Mouse (Mus musculus): ENCODE measurements around the gene Mrtfa. TPM values are rescaled to one million over a fixed set of nuclear protein-coding genes. Genes with fewer than 3 reads are reported as not detected.

Mrtfa gene
- polyA plus RNA-seq, 1 experiment from 2014 or later: 31.3 TPM

GRCm38 (mm10) chr15:81110315-81110714 lies 80.2 kb downstream of the Mrtfa start:
- no peak overlapping the region for H3K9ac ChIP-seq (replicated peaks; ENCODE audit: low read depth, low read length)
- ATAC-seq (ENCODE audit: low read depth): no peak
- H3K36me3 ChIP-seq (ENCODE audit: control insufficient read depth, insufficient read depth, low read length): no peaks in the 10 kb centered on the region
- no peak overlapping the region for H3K4me3 ChIP-seq (ENCODE audit: low read depth, low read length)
- H3K4me2 ChIP-seq (ENCODE audit: low read depth, low read length): no peak overlapping the region
- WGBS: 89% methylated on average over 3 of the region's 3 CpGs
- H3K27ac ChIP-seq (ENCODE audit: low read depth, low read length): no peak overlapping the region
- peaks cover 8% of the 10 kb centered on the region; the same call in 1 of the 2 replicates for H3K4me1 ChIP-seq (ENCODE audit: control insufficient read depth, insufficient read depth, low read length)
- H3K27me3 ChIP-seq (ENCODE audit: control insufficient read depth, insufficient read depth, low read length): no peaks in the 10 kb centered on the region
- no peaks in the 10 kb centered on the region for H3K9me3 ChIP-seq (ENCODE audit: control insufficient read depth, low read length)

- WGBS: 18% methylated on average over 10 of the region's 10 CpGs
- no peaks in the 10 kb centered on the region for H3K9me3 ChIP-seq (ENCODE audit: control insufficient read depth, low read length)
- H3K27me3 ChIP-seq (ENCODE audit: control insufficient read depth, insufficient read depth, low read length): no peaks in the 10 kb centered on the region
- no peak overlapping the region for H3K4me3 ChIP-seq (ENCODE audit: low read depth, low read length)
- H3K4me2 ChIP-seq (ENCODE audit: low read depth, low read length): no peak overlapping the region
- ATAC-seq (ENCODE audit: low read depth): no peak
- no peaks in the 10 kb centered on the region for H3K36me3 ChIP-seq (ENCODE audit: control insufficient read depth, insufficient read depth, low read length)
- peaks cover 17% of the 10 kb centered on the region for H3K4me1 ChIP-seq (ENCODE audit: control insufficient read depth, insufficient read depth, low read length)
- H3K27ac ChIP-seq (ENCODE audit: low read depth, low read length): no peak overlapping the region
- H3K9ac ChIP-seq (replicated peaks; ENCODE audit: low read depth, low read length): no peak overlapping the region; the same call in 1 of the 2 replicates
Observed at GRCm38 (mm10) chr15:81105962-81106361, 84.6 kb downstream of the Mrtfa start.

- Histone ChIP-seq H3K36me3 (ENCODE audit: control insufficient read depth, insufficient read depth, low read length) (no peaks in the 10 kb centered on the region), H3K4me1 (ENCODE audit: control insufficient read depth, insufficient read depth, low read length) (peaks cover 17% of the 10 kb centered on the region), H3K4me3 (ENCODE audit: low read depth, low read length) (no peak overlapping the region), H3K4me2 (ENCODE audit: low read depth, low read length) (peak overlapping the region; percentile 21; the same call in 1 of the 2 replicates), H3K27ac (ENCODE audit: low read depth, low read length) (no peak overlapping the region), H3K9me3 (ENCODE audit: control insufficient read depth, low read length) (no peaks in the 10 kb centered on the region), H3K27me3 (ENCODE audit: control insufficient read depth, insufficient read depth, low read length) (no peaks in the 10 kb centered on the region), H3K9ac (replicated peaks; ENCODE audit: low read depth, low read length) (no peak overlapping the region)
- no peak for ATAC-seq (ENCODE audit: low read depth)
- 42% methylated on average over 13 of the region's 13 CpGs for WGBS
Observed at GRCm38 (mm10) chr15:81104585-81105259, 85.8 kb downstream of the Mrtfa start.

- H3K4me1 ChIP-seq (ENCODE audit: control insufficient read depth, insufficient read depth, low read length): peaks cover 17% of the 10 kb centered on the region
- no peak overlapping the region for H3K4me2 ChIP-seq (ENCODE audit: low read depth, low read length)
- H3K36me3 ChIP-seq (ENCODE audit: control insufficient read depth, insufficient read depth, low read length): no peaks in the 10 kb centered on the region
- H3K27ac ChIP-seq (ENCODE audit: low read depth, low read length): no peak overlapping the region
- H3K4me3 ChIP-seq (ENCODE audit: low read depth, low read length): no peak overlapping the region
- H3K9me3 ChIP-seq (ENCODE audit: control insufficient read depth, low read length): no peaks in the 10 kb centered on the region
- no peak for ATAC-seq (ENCODE audit: low read depth)
- H3K9ac ChIP-seq (replicated peaks; ENCODE audit: low read depth, low read length): no peak overlapping the region
- H3K27me3 ChIP-seq (ENCODE audit: control insufficient read depth, insufficient read depth, low read length): no peaks in the 10 kb centered on the region
- WGBS: 83% methylated on average over 3 of the region's 3 CpGs
Observed at GRCm38 (mm10) chr15:81103500-81103899, 87.1 kb downstream of the Mrtfa start.

GRCm38 (mm10) chr15:81102274-81102879 lies 88.2 kb downstream of the Mrtfa start:
- 82% methylated on average over 13 of the region's 13 CpGs for WGBS
- Histone ChIP-seq H3K9ac (replicated peaks; ENCODE audit: low read depth, low read length) (no peak overlapping the region), H3K4me1 (ENCODE audit: control insufficient read depth, insufficient read depth, low read length) (peaks cover 19% of the 10 kb centered on the region)

GRCm38 (mm10) chr15:81101316-81101715 lies 89.2 kb downstream of the Mrtfa start:
- 63% methylated on average over 5 of the region's 5 CpGs for WGBS
- H3K27ac ChIP-seq (ENCODE audit: low read depth, low read length): no peak overlapping the region
- H3K9ac ChIP-seq (replicated peaks; ENCODE audit: low read depth, low read length): no peak overlapping the region
- H3K4me3 ChIP-seq (ENCODE audit: low read depth, low read length): no peak overlapping the region
- no peaks in the 10 kb centered on the region for H3K27me3 ChIP-seq (ENCODE audit: control insufficient read depth, insufficient read depth, low read length)
- H3K36me3 ChIP-seq (ENCODE audit: control insufficient read depth, insufficient read depth, low read length): no peaks in the 10 kb centered on the region
- no peak for ATAC-seq (ENCODE audit: low read depth)
- no peaks in the 10 kb centered on the region for H3K9me3 ChIP-seq (ENCODE audit: control insufficient read depth, low read length)
- H3K4me1 ChIP-seq (ENCODE audit: control insufficient read depth, insufficient read depth, low read length): peaks cover 18% of the 10 kb centered on the region
- no peak overlapping the region for H3K4me2 ChIP-seq (ENCODE audit: low read depth, low read length)

More at GRCm38 (mm10) chr15:81102274-81102879, 88.2 kb downstream of the Mrtfa start:
- H3K27me3 ChIP-seq (ENCODE audit: control insufficient read depth, insufficient read depth, low read length): no peaks in the 10 kb centered on the region
- no peak overlapping the region for H3K27ac ChIP-seq (ENCODE audit: low read depth, low read length)
- no peak overlapping the region for H3K4me3 ChIP-seq (ENCODE audit: low read depth, low read length)
- no peaks in the 10 kb centered on the region for H3K9me3 ChIP-seq (ENCODE audit: control insufficient read depth, low read length)
- ATAC-seq (ENCODE audit: low read depth): no peak
- H3K4me2 ChIP-seq (ENCODE audit: low read depth, low read length): no peak overlapping the region
- no peaks in the 10 kb centered on the region for H3K36me3 ChIP-seq (ENCODE audit: control insufficient read depth, insufficient read depth, low read length)

GRCm38 (mm10) chr15:81099269-81099668 lies 91.3 kb downstream of the Mrtfa start:
- ATAC-seq (ENCODE audit: low read depth): no peak
- Histone ChIP-seq H3K9ac (replicated peaks; ENCODE audit: low read depth, low read length) (no peak overlapping the region), H3K4me1 (ENCODE audit: control insufficient read depth, insufficient read depth, low read length) (peaks cover 3% of the 10 kb centered on the region; the same call in 1 of the 2 replicates), H3K27ac (ENCODE audit: low read depth, low read length) (no peak overlapping the region), H3K27me3 (ENCODE audit: control insufficient read depth, insufficient read depth, low read length) (no peaks in the 10 kb centered on the region), H3K9me3 (ENCODE audit: control insufficient read depth, low read length) (no peaks in the 10 kb centered on the region), H3K36me3 (ENCODE audit: control insufficient read depth, insufficient read depth, low read length) (no peaks in the 10 kb centered on the region), H3K4me2 (ENCODE audit: low read depth, low read length) (no peak overlapping the region), H3K4me3 (ENCODE audit: low read depth, low read length) (no peak overlapping the region)
- WGBS: 87% methylated on average over 11 of the region's 11 CpGs

- no peak for ATAC-seq (ENCODE audit: low read depth)
- Histone ChIP-seq H3K9me3 (ENCODE audit: control insufficient read depth, low read length) (no peaks in the 10 kb centered on the region), H3K4me2 (ENCODE audit: low read depth, low read length) (no peak overlapping the region), H3K27me3 (ENCODE audit: control insufficient read depth, insufficient read depth, low read length) (no peaks in the 10 kb centered on the region), H3K4me1 (ENCODE audit: control insufficient read depth, insufficient read depth, low read length) (0 out of 2 replicates have a peak, but pooled peaks cover 3% of the 10 kb centered on the region), H3K27ac (ENCODE audit: low read depth, low read length) (no peak overlapping the region), H3K4me3 (ENCODE audit: low read depth, low read length) (no peak overlapping the region), H3K9ac (replicated peaks; ENCODE audit: low read depth, low read length) (no peak overlapping the region), H3K36me3 (ENCODE audit: control insufficient read depth, insufficient read depth, low read length) (no peaks in the 10 kb centered on the region)
- WGBS: 92% methylated on average over 3 of the region's 3 CpGs
Observed at GRCm38 (mm10) chr15:81098689-81099088, 91.9 kb downstream of the Mrtfa start.

GRCm38 (mm10) chr15:81097896-81098295 lies 92.7 kb downstream of the Mrtfa start:
- Histone ChIP-seq H3K9ac (replicated peaks; ENCODE audit: low read depth, low read length) (no peak overlapping the region), H3K4me2 (ENCODE audit: low read depth, low read length) (no peak overlapping the region), H3K4me1 (ENCODE audit: control insufficient read depth, insufficient read depth, low read length) (0 out of 2 replicates have a peak, but pooled peaks cover 3% of the 10 kb centered on the region), H3K27me3 (ENCODE audit: control insufficient read depth, insufficient read depth, low read length) (no peaks in the 10 kb centered on the region), H3K27ac (ENCODE audit: low read depth, low read length) (no peak overlapping the region), H3K4me3 (ENCODE audit: low read depth, low read length) (no peak overlapping the region), H3K9me3 (ENCODE audit: control insufficient read depth, low read length) (no peaks in the 10 kb centered on the region), H3K36me3 (ENCODE audit: control insufficient read depth, insufficient read depth, low read length) (no peaks in the 10 kb centered on the region)
- 85% methylated on average over 6 of the region's 6 CpGs for WGBS
- ATAC-seq (ENCODE audit: low read depth): no peak
